ENCODE assay signal across 9 mouse cellular contexts in genomic region chr6:119106726-119107125, GRCm38 (mm10).
DNase-seq lines count a peak whose midpoint lies in the region; ATAC-seq and TF ChIP-seq lines count a peak whose summit lies in the region.
"Had no signal": no experiment of that assay in that cellular context is flagged by ENCODE, and none has a peak within 500 bp of the region (broad histone marks: within the 10 kb centered on the region; RNA-seq: fewer than 3 reads in every experiment).

No protein-coding gene starts in this region.

- peak overlapping the region; percentile 95 for H3K4me2 ChIP-seq in kidney, postnatal 0 days (ENCODE audit: low read length)
- H3K4me2 ChIP-seq in neural tube, embryonic 13.5 days: peak overlapping the region; percentile 84

- H3K27ac ChIP-seq in kidney, postnatal 0 days: no peak overlapping the region
- no peak overlapping the region for H3K27ac ChIP-seq in forebrain, embryonic 10.5 days
- no peak overlapping the region for H3K27ac ChIP-seq in neural tube, embryonic 13.5 days (replicated peaks)

- intact Hi-C loops in left cerebral cortex, postnatal 10 days (cut with DNase I): loop anchor here (5.0 to 10.0 kb wide), 4 partner anchors 129 to 459 kb away; no protein-coding TSS in a partner anchor

- no peak for TF ChIP-seq CTCF in kidney, postnatal 0 days (IDR thresholded peaks at IDR 0.05; ENCODE audit: low read depth)

- no peaks in the 10 kb centered on the region for H3K9me3 ChIP-seq in kidney, postnatal 0 days (replicated peaks; ENCODE audit: low read length)
- no peaks in the 10 kb centered on the region for H3K9me3 ChIP-seq in forebrain, embryonic 10.5 days
- H3K9me3 ChIP-seq in neural tube, embryonic 13.5 days: no peaks in the 10 kb centered on the region

- H3K36me3 ChIP-seq in kidney, postnatal 0 days (ENCODE audit: insufficient read depth, low read length): no peaks in the 10 kb centered on the region
- no peaks in the 10 kb centered on the region for H3K36me3 ChIP-seq in forebrain, embryonic 10.5 days (replicated peaks)
- H3K36me3 ChIP-seq in neural tube, embryonic 13.5 days: no peaks in the 10 kb centered on the region

- peaks cover 9% of the 10 kb centered on the region; the same call in 1 of the 2 replicates for H3K4me1 ChIP-seq in kidney, postnatal 0 days (replicated peaks; ENCODE audit: insufficient read depth, low read length)
- H3K4me1 ChIP-seq in forebrain, embryonic 10.5 days: peaks cover 39% of the 10 kb centered on the region
- H3K4me1 ChIP-seq in neural tube, embryonic 13.5 days (replicated peaks): peaks cover 37% of the 10 kb centered on the region

- no peak for DNase-seq in kidney, postnatal 0 days (ENCODE audit: low spot score)
- DNase-seq in kidney, postnatal 36 days: no peak
- DNase-seq in forebrain, embryonic 10.5 days (ENCODE audit: extremely low spot score, low spot score): no peak
- peak; percentile 27 for DNase-seq in induced T-regulatory cell, adult 2 months (ENCODE audit: low read depth)
- DNase-seq in embryo, embryonic 10 days (ENCODE audit: low spot score): no peak
- no peak for DNase-seq in layer of hippocampus, postnatal 36 days
- no peak for DNase-seq in left cerebral cortex, postnatal 10 days (ENCODE audit: extremely low spot score in 1 of 2, low spot score in 2 of 2)
- DNase-seq: kidney, adult 11 months had no signal

- no peak for ATAC-seq in kidney, postnatal 0 days (replicated peaks; ENCODE audit: low FRiP score, low read depth)
- no peak for ATAC-seq in neural tube, embryonic 13.5 days (ENCODE audit: low read depth)

- peaks cover 17% of the 10 kb centered on the region; the same call in 1 of the 2 replicates for H3K27me3 ChIP-seq in kidney, postnatal 0 days (ENCODE audit: insufficient read depth, low read length)
- peaks cover 68% of the 10 kb centered on the region for H3K27me3 ChIP-seq in forebrain, embryonic 10.5 days (ENCODE audit: poor library complexity, severe bottlenecking)
- H3K27me3 ChIP-seq in neural tube, embryonic 13.5 days: peaks cover 27% of the 10 kb centered on the region

- H3K9ac ChIP-seq in kidney, postnatal 0 days (ENCODE audit: low read depth, low read length): no peak overlapping the region
- H3K9ac ChIP-seq in neural tube, embryonic 13.5 days: peak overlapping the region; percentile 91

- H3K4me3 ChIP-seq in kidney, postnatal 0 days (replicated peaks; ENCODE audit: low read depth, low read length): peak overlapping the region; percentile 57
- peak overlapping the region; percentile 77 for H3K4me3 ChIP-seq in forebrain, embryonic 10.5 days
- peak overlapping the region; percentile 75 for H3K4me3 ChIP-seq in neural tube, embryonic 13.5 days

- WGBS in kidney, postnatal 0 days: 20% methylated on average over 7 of the region's 7 CpGs
- WGBS in forebrain, embryonic 10.5 days: 12% methylated on average over 7 of the region's 7 CpGs
- WGBS in neural tube, embryonic 13.5 days: 15% methylated on average over 7 of the region's 7 CpGs
